Mouse (Mus musculus) heart, adult 9 months (tissue): ENCODE results near the gene Arhgef28.
"Not testable (repeated sequence)": the region's sequence is repeated elsewhere in the genome, so short reads cannot be mapped to it uniquely, and the experiment has no call there.

Experiments used
- DNase-seq, 2 experiments: peaks; one replicate each; pipeline ENCODE4 v3.0.0; 2022; ENCODE audit warnings: low spot score in 2 of 2

The Arhgef28 gene

DNA sequence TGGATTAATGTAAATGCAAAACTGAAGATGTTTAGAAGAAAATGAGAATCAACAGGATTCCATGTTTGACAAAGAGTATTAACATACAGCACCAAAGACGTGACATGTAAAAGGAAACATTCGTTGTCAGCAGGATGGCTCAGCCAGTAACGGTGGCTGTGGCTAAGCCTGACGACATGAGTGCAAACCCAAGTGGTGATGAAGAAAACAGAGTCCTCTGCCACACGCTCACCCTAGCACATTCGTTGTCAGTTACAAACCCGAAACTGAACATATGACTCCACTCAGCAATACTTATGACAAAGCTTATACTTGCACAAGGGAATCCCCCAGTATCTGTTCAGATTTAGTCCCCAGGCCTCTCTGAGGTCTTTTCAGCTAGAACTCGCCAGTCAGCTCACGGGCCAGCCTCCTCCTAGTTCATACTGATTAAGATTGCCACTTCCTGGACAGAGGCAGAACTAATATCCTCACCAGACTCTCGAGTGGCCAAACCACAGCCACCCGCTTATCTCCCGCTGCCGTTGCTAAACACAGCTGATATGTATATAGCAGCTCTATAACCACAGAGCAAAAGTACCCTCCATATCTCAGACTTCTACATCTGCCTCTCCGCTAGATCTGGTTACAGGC, 82.0 kb downstream of the Arhgef28 start:
- DNase-seq, result no peak

DNA sequence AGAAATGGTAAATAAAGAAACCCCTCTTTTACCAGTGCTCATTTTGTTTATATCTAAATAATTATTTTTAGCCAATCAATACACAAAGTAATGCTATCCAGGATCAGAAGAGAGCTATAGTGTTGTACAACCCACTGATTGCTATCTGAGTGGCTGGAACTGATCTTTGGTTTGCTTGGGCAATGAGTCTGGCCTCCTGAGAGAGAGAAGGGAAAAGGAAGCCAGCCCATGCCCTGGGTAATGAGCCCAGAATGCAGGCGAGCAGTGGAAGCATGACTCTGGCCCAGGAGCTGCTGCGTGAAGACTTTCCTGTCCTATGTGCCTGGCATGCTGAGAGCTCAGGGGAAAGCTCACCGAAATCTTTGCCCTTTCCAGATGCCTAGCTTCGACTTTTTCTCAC, 83.5 kb downstream of the Arhgef28 start:
- no peak for DNase-seq

DNA sequence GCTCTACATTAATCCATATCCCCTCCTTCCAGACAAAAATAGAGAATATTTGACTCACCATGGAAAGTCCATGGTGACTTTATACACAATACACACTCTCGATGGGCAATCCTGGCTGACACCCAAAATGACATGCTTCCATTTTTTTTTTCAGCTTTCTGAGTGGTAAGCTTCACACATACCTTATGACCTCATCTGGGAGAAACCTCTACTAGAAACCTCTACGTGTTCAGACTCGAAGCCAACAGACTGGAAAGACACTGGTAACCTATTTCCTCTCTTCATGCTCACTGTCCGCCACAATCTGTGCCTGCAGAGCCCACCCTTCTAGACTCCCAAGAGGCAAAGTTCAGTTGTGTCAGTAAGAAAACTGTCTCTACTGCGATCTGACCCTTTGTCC, 84.2 kb downstream of the Arhgef28 start:
- no peak for DNase-seq

DNA sequence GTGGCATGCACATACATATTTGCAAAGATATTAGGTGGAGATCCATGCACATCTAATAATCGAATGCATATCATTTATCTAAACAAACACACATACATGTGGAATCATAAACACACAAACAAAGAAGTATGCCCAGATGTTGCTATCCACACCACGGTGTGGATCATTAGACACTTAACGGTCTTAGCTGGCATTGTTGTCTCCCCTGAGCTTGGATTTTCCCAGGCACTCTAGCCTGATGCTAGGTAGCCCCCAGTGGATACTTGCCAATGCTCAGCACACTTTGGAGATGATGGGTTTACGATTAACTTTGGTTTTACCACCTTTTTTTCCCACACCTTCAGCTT, 85.1 kb downstream of the Arhgef28 start:
- no peak for DNase-seq

DNA sequence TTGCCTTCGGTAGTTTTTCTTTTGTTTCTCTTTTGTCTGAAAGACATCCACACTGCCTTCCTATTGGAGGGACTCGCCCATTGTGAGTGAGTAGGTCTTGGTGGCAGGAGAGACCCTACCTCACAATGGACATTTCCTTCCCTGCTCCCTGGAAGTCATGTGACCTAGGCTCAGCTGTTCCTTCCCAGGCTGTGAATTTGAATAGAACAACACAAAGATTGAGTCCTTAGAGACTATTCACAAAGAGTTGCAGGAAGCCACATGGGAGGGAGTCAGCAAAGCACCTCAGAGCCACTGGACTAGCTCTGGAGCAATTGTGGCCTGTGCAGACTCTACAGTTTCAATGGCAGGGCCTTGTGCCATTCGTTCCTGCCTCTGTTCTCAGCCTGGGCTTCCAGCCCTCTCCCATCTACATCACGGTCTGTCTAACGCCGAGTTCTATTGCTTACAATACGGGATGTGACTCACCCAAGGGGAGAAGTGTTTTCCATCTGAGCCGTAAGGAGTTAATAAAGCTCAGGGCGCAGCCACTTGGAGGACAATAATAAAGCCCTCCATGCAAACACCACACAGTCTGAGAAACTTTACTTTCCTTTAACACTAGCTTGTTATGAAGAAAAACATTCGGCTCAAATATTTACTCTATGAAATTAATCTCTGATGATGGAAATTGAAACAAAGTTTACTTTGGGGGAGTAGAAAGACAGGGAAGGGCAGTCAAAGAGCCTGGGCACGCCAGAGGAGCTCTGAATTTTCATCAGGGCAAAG, 85.7 kb downstream of the Arhgef28 start:
- peak in 1 of 2 experiments; percentile 24 for DNase-seq

DNA sequence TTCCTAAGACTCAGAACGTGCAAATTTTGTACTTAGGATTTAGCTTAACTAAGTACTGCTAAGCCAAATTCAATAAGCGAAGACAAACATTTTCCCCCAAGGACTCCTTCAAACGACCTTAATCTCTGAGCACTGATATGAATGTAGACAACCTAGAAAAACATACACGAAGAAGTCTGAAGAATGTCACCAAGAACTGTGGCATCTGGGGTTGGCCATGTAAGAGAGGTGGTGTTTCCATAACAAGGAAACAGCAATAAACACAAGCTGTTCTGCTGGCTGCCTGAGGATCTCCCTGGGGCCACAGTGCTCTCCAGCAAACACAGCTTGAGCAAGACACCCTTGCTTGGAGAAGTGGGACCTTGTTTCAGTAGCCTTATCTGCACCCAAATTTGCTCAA, 87.9 kb downstream of the Arhgef28 start:
- DNase-seq, result peak; percentile 24 to 35

DNA sequence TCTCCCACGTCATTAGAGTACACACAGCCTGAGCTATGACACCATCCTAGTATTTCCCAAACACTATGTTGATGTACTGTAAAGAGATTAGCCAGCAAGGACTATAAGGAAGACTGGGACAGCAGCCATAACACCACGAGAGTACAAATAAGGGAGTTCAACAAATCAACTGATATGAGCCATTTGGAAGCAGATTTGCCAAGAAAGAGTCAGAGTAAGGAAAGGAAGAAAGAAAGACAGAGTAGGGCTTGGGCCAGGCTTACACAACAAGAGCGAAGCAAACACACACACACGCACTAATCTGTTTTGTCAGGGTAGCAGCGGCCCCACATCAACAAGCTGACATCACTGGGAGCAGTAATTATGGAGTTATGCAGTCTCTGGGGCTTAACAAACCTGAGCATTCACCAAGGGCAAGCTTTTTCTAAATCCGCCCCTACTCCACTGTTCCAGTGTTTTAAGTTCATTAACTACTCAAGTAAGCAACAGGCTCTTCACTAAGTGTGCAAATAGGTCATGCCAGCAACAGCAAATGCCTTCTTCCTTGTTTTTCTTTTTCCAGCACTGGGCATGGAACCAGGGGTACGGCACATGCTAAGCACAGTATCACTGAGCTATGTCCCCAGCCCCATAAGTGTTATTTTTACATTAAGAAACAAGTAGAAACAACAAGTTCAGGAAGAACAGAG, 88.5 kb downstream of the Arhgef28 start:
- DNase-seq, result peak; percentile 14 to 24

DNA sequence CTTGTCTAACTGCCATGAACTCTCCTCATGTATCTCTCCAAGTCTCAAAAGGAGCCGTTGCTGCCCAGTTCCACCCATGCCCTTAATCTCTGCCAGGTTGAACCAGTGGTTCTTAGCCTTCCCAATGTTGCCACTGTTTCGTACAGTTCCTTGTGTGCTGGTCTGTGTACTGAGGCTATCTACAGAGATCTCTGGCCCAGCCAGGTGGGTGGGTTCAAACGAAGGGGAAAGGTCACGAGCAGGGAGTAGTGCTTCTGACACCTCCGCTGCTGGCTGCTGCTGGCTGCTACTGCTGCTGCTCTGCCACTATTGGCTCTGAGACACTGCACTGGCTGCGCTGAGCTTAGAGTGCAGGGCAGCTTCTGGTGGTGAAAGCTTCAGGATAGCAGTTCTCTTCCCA, 90.6 kb downstream of the Arhgef28 start:
- DNase-seq, result no peak

DNA sequence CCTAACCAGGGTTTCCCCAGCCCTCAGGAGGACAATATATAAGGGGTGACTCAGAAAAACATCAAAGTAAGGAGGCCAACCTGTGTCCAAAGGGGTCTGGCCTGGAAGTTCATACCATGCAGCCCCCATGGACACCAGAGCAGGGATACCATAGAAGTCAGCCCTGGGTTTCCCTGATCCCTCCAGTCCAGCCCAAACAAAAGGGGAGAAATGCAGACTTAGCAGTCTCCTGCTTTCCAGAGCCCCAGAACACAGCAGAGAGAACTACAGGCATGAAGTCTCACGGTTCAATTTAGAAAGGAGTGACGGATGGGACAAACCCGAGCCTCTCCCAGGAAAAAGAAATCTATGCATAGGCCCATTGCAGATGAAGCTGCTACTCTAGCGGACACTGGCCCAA, 91.2 kb downstream of the Arhgef28 start:
- DNase-seq, result no peak

DNA sequence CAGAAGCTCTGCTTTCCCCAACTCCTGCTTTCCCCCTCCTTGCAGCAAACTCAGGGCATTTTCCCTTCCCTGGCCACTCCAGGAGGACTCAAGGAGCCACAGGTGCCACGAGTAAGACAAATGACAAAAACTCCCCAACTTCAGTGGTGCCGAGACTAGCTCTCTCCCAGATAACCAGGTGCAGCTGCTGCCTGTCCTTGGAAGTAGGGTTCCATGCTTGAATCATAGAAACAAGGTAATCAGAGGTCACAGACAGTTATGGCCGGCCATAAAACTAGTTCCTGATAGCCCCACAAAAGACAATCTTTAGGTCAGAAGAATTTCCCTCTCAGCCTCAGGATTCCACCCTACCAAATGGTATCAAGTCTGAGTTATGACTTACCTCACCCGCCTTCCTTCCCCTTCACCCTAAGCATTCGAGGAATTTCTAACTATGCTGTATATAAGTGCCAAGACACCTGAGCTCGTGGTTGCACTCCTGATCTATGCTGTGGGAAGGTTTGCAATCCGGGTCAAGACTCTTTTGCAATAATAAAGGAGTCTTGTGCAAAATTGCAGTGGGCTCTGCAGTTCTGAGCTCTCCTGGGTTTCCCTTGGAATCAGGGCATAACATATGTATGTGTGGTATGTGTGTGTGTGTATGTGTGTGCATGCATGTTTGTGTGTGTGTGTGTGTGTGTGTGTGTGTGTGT, 93.3 kb downstream of the Arhgef28 start:
- no peak for DNase-seq

DNA sequence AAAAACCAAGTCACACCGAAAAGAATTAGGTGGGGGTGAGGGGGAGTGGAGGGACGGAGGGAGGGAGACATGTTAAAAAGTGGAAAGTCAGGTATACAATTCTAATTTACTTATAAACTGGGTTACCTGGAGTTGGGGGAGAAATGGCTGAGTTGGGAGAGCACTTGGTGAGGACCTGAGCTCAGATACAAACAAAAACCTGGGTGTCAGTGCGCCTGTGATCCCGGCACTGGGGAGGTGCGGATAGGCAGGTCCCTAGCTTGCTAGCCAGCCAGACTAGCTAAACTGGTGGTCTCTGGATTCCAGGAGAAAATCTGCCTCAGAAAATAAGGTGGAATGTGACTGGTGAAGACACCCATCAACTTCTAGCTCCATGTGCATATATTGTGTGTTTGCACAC, 94.7 kb downstream of the Arhgef28 start:
- no peak for DNase-seq

DNA sequence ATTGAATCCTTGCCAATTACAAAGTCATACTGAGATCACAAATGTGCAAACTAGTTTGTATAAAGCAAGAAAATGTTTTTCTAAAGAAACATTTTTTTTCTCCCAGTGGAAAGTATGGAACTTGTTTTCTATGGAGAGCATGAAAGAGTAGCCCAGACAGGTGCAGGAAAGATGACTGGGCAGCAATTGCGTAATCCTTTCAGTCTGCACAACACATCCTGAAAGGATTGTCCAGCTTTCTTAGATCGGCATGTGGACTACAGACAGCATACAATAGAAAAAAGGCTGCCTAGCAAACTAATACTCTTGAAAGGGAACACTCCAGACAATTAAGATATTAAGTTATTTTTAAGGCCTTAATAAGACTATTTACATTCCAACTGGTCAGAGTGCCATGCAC, 95.2 kb downstream of the Arhgef28 start:
- no peak for DNase-seq

DNA sequence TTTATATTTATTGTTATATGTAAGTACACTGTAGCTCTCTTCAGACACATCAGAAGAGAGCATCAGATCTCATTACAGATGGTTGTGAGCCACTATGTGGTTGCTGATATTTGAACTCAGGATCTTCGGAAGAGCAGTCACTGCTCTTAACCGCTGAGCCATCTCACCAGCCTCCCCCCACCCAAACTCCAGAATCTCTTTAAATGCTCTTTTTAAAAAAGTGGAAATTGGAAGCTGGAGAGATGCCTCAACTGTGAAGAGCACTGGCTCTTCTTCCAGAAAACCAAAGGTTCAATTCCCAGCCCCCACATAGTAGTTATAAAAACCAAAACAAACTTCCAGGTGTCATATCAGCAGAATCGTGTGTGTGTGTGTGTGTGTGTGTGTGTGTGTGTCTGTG, 97.8 kb downstream of the Arhgef28 start:
- DNase-seq, result not testable (repeated sequence)

DNA sequence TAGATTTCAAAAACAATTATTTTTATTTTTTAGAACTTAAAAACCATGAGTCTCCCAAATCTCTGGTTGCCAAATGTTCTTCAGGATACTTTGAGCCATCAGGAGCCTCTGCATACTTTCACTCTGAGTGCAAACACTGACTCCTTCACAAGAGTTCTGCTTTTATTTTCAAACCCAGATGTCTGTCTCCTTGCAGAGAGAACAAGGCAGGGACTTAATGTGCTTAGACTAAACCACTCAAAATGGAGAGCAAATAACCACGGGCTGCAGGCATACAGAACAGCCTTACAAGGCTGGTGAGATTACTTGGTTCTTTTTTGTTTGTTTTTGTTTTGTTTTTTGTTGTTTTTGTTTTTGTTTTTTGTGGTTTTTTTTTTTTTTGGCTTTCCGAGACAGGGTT, 98.6 kb downstream of the Arhgef28 start:
- no peak for DNase-seq

DNA sequence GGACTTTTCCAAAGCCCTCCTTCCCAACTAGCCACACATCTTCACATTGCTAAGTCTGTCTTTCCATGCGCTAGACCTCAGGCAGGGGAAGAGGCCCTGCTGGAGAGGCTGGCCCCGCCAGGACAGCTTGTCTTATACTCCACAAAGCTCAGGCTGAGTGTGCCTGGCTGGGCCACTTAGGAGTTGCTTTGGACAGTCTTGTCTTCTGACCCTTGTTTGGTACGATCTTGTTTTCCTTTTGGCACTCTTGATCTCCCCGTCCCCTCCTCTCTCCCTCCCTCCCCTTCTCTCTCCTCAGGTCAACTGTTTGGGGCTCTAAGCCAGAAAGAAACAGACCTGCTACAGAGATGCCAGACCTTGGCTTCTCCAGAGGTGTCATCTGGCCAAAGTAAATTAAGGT, 110.3 kb downstream of the Arhgef28 start:
- no peak for DNase-seq

DNA sequence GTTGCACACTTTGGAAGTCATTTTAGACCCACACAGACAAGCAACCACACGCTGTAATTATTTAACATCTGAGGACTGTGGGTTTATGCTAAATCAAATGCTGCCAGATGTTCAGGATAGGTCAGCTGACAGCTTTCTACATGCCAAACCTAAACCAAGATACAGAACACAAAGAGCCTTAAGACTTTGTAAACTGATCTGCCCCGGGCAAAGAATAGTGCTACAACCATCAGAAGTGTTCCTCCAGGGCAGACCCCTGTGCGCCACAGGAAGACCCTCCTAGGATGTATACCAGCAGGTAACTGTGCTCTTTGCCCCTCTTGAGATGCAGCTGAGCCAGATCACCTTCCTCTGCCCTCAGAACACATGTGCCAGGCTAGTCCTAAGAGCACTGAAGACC, 111.9 kb downstream of the Arhgef28 start:
- no peak for DNase-seq

DNA sequence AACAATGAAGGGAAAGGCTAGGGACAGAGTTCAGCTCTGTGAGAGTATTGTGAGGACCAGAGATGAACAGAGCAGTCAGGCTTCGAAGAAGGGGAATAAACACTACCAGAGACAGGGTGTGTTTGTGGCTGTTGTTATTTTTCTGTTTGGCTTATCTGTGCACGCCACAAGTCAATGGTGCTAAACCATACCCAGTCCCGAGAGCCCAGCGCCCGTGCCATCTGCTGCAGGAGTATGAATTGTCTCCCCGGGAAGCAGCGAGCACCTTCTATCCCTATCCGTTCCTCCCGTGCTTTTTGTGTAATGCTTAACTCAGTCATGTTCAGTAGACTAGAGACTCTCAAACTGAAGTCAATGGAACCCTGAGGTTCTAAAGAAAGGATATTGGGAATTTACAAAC, 112.8 kb downstream of the Arhgef28 start:
- no peak for DNase-seq

DNA sequence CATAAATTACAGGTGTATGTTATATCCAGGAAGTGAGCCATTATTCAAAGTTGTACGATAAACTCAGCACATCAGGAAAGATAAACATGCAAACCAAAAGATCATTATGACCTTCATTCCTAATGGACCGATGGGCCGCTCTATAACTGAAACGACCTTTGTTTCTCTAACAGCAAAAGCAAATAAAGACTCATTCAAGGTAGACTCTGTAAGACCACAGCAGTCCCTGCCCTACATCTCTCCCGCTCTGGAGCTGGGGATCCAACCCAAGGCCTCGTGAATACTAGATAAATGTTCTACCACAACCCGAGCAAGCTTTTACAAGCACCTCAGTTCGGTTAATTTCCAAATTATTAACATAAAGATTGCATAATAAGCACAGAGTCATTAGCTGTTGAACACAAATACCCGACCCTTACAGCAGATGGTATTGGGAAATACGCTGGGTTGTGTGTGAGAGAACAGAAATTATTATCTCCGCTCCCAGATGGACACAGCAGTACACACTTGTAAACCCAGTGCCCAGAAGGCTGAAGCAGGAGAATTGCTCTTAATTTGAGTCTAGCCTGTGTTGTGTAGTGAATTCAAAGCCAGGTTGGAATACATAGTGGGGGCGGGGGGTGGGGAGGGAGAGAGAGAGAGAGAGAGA, 113.8 kb downstream of the Arhgef28 start:
- DNase-seq, result no peak

DNA sequence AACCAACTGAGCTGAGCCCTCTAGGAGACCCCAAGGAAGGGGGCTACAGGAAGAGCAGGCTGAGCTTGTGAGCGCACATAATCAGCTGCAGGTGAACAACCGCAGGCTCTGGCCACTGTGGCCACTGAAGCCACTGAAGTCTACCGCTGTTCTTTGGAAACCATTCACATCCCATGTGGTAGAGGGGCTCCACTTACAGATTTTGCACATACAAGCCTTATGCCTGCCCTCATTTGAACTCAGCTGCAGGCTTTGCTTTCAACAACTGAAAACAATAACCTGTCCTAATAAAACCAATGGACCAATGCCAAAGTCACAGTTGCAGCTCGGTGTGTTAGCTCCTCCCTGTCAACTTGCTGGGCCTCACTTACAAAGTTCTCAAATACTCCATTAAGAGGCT, 126.6 kb downstream of the Arhgef28 start:
- no peak for DNase-seq

DNA sequence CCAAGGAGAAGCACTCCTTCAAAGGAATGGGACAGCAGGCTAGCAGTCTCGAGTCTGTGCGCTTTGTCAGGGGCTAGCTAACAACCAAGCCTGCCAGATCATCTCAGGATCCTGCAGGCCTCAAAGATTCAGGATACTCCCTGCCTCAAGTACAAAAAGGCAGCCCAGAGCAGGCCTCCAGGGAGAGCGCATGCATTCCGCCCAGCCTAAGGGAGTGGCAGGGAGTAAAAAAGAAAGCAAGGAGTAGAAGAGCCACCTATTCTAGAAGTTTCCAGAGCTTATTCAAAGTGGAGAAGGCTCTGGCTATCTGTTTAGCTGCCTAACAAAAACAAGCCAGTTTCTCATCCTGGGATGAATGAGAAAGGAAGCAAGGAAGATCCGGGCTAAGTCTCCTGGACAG, 128.0 kb downstream of the Arhgef28 start:
- DNase-seq, result peak; percentile 11 to 14

DNA sequence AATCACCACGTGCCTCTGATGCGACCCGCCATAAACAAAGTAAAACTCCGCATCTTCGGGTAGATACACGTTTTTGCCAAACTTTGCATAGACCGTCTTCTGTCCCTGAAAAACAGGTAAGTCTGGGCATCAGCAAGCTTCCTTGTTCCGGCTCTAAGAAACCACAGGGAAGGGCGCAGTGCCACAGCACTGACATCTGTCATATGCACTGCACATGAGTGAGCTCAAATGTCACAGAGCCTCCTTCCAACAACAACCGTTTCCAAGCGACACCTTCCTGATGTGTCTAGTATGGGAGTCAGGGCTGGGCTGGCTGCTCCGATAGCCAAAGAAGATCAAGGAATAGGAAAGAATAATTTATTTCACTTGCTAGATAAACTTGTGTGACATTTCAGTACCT, 129.0 kb downstream of the Arhgef28 start:
- DNase-seq, result no peak

DNA sequence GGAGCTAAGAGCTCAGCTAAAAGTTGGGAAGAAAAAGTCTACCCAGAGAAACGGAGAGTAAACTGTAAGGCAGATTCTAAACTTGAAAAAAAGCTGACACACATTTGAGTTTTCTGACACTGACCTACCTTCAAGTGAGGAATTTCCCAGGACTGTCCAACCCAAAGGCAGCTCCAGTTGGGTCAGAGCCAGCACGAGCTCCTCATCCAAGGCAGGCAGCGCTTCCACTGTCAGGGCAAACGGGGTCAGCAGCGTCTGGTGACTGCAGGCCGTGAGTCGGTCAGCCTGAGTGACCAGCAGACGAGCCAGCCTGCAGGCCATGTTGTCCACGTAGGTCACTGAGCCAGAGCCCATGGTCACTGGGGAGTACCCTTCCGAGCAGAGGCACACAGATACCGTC, 131.4 kb downstream of the Arhgef28 start:
- DNase-seq, result peak; percentile 12 to 18
